Mouse (Mus musculus) heart, embryonic 12.5 days (tissue): Measurements from ENCODE around the gene Lrrc74a. TPM values are rescaled to one million over a fixed set of nuclear protein-coding genes. Genes with fewer than 3 reads are reported as not detected.
A peak's percentile ranks its signal among the peaks of the same experiment; 100 is the strongest.

Source experiments
- ATAC-seq: fragments of 200-750 bp; cut with Nextera tagmentation; 2 replicates; pipeline ENCODE4 v1.8.0; 2017; ENCODE audit warnings: moderate TSS enrichment, moderate library complexity; ENCODE audit not compliant: insufficient number of reproducible peaks, low FRiP score
- H3K27ac ChIP-seq: fragments of 300-500 bp; sonication (generic); 2 replicates; pipeline ENCODE4 v1.5.1; 2016; ENCODE audit warnings: mild to moderate bottlenecking, moderate library complexity; ENCODE audit not compliant: poor library complexity, severe bottlenecking
- H3K27me3 ChIP-seq: fragments of 300-500 bp; sonication (generic); replicated peaks from 2 replicates; pipeline ENCODE4 v1.6.1; 2016; ENCODE audit warnings: mild to moderate bottlenecking, moderate library complexity
- H3K36me3 ChIP-seq: fragments of 300-500 bp; sonication (generic); 2 replicates; pipeline ENCODE4 v1.6.1; 2016; ENCODE audit warnings: mild to moderate bottlenecking, moderate library complexity
- H3K4me1 ChIP-seq: fragments of 300-500 bp; sonication (generic); replicated peaks from 2 replicates; pipeline ENCODE4 v1.6.1; 2016; ENCODE audit warnings: mild to moderate bottlenecking
- H3K4me2 ChIP-seq: fragments of 300-500 bp; sonication (generic); 2 replicates; pipeline ENCODE4 v1.6.1; 2016; ENCODE audit warnings: mild to moderate bottlenecking, moderate library complexity
- H3K4me3 ChIP-seq: fragments of 300-500 bp; sonication (generic); 2 replicates; pipeline ENCODE4 v1.5.1; 2016; ENCODE audit warnings: mild to moderate bottlenecking
- H3K9ac ChIP-seq: fragments of 300-500 bp; sonication (generic); 2 replicates; pipeline ENCODE4 v1.6.1; 2016; ENCODE audit warnings: mild to moderate bottlenecking, moderate library complexity
- H3K9me3 ChIP-seq: fragments of 300-500 bp; sonication (generic); replicated peaks from 2 replicates; pipeline ENCODE4 v1.6.1; 2016; ENCODE audit warnings: mild to moderate bottlenecking, moderate library complexity
- WGBS: fragments of 180-500 bp; shearing (Covaris S2); methylation state at CpG from one replicate; pipeline ENCODE4 v1.1.7; 2016; 5-methylcytosine and 5-hydroxymethylcytosine counted together
- polyA plus RNA-seq: library from polyadenylated mRNA; unstranded; fragments of >200 nt; fragmentation: Nextera tagmentation; extraction: Ambion mirVana; gene quantifications from 2 replicates; pipeline ENCODE4 v1.2.1, GENCODE M21; 2016

The Lrrc74a gene
- polyA plus RNA-seq, 1 experiment from 2014 or later = not detected

DNA sequence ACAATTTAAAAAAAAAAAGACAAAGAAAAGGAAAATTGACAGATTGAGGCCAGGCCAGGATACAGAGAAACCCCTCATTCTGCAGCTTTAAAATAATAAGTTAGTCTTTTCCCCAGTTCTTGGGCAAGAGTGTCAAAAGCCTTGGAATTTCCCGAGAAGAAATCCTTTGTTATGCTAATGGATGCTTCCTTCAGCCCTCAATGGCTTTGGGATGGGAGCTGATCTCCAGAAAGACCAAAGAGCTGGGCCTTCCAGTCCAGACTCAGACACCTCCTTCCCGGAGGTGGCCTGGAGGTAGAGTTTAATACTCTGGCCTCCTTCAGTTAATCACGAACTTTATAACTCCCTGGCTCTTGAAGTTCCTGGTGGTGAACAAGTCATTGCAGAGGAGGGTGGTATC, 36.8 kb downstream of the Lrrc74a start:
- Histone ChIP-seq H3K27ac (no peak overlapping the region), H3K9me3 (0 out of 2 replicates have a peak, but pooled peaks cover 3% of the 10 kb centered on the region), H3K9ac (no peak overlapping the region), H3K4me1 (peaks cover 21% of the 10 kb centered on the region), H3K27me3 (no peaks in the 10 kb centered on the region), H3K4me2 (no peak overlapping the region), H3K36me3 (no peaks in the 10 kb centered on the region), H3K4me3 (no peak overlapping the region)
- ATAC-seq = no peak
- WGBS = 27% methylated on average over 3 of the region's 3 CpGs

DNA sequence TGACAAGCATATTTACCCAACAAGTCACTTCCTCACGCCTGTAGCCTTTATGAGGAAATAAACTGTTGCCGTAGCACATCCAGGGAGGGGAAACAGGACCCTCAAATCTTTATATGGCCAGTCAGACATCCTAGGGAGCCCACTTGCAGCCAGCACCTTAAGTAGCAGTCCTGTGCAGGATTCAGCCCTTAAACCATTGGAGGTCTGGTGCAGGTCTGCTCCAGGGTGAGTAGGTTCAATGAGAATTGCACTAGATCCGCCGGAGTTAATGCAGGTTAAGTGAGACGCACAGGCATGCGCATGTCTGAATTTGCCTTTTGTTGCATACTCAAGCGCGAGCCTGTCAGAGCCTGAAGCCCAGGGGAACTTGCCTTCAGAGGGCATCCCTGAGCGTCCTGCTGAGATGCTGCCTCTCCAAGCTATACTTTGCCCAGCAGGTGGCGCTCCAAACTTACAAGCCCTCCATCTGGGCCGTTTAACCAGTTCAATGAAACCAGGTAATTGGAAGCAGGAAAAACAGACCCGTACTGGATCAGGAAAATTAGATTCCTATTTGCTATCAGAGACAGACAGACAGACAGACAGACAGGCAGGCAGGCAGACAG, 37.8 kb downstream of the Lrrc74a start:
- no peaks in the 10 kb centered on the region for H3K36me3 ChIP-seq
- no peak overlapping the region for H3K4me3 ChIP-seq
- ATAC-seq = peak; percentile 56; the same call in 1 of the 2 replicates
- no peak overlapping the region for H3K27ac ChIP-seq
- H3K9ac ChIP-seq = no peak overlapping the region
- H3K27me3 ChIP-seq = no peaks in the 10 kb centered on the region
- peaks cover 24% of the 10 kb centered on the region for H3K4me1 ChIP-seq
- 0 out of 2 replicates have a peak, but pooled peaks cover 3% of the 10 kb centered on the region for H3K9me3 ChIP-seq
- no peak overlapping the region for H3K4me2 ChIP-seq
- WGBS = 10% methylated on average over 12 of the region's 12 CpGs

DNA sequence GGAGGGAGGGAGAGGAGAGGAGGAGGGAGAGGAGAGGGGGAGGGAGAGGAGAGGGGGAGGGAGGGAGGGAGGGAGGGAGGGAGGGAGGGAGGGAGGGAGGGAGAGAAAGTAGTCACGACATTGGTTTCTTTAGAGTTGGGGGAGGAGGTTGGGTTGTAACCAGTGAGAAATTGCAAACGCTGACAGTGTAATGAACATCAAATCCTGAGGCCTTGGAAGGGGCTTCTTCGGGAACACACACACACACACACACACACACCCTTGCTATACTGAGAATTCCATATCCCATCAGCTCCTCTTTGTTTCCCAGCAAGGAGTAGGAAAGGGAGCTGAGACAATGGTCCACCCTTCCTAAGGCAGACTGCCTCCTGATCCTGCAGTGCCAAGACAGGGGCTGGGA, 38.4 kb downstream of the Lrrc74a start:
- Histone ChIP-seq H3K27me3 (no peaks in the 10 kb centered on the region), H3K36me3 (no peaks in the 10 kb centered on the region), H3K4me3 (no peak overlapping the region), H3K9ac (no peak overlapping the region), H3K9me3 (0 out of 2 replicates have a peak, but pooled peaks cover 3% of the 10 kb centered on the region), H3K4me1 (peaks cover 24% of the 10 kb centered on the region), H3K27ac (no peak overlapping the region), H3K4me2 (no peak overlapping the region)
- ATAC-seq = no peak
- 50% methylated on average over 3 of the region's 3 CpGs for WGBS

DNA sequence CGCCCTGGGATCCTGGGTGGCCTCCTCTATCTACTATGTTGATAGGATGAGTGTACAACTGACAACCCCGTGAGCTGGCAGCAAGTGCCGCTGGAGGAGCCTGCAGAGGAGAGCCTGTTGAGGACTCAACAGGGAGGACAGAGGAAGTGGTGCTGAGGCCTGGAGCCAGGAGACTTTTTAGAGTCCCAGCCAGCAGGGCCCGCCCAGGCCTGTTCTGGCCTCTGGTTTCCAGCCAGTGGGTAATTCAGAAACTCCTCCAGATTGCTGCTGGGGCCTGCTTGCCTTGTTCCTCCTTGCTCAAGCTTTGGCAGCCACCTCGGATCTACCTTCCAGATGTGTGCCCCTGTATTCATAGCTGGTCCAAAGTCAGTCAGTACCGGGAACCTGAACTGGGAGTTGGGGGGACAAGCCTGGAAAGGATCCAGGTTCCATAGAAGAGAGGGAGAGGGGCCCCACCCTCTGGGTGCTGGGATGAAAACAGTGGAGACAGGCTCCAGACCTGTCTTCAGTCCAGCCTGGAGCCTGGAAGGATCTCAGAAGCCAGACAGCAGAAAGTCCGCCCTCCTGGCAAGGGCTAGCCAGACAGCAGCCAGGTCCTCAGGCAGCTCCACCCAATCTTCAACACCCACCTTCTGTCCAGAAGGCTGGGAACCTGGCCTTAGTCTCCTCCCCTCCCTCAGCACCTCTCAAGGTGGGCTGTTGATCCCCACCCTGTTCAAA, 41.6 kb downstream of the Lrrc74a start:
- Histone ChIP-seq H3K27me3 (no peaks in the 10 kb centered on the region), H3K4me1 (peaks cover 12% of the 10 kb centered on the region), H3K36me3 (no peaks in the 10 kb centered on the region), H3K4me3 (no peak overlapping the region), H3K9ac (peak overlapping the region; percentile 37; the same call in 1 of the 2 replicates), H3K9me3 (0 out of 2 replicates have a peak, but pooled peaks cover 3% of the 10 kb centered on the region), H3K4me2 (no peak overlapping the region), H3K27ac (peak overlapping the region; percentile 30; the same call in 1 of the 2 replicates)
- WGBS = 45% methylated on average over 7 of the region's 7 CpGs
- no peak for ATAC-seq

DNA sequence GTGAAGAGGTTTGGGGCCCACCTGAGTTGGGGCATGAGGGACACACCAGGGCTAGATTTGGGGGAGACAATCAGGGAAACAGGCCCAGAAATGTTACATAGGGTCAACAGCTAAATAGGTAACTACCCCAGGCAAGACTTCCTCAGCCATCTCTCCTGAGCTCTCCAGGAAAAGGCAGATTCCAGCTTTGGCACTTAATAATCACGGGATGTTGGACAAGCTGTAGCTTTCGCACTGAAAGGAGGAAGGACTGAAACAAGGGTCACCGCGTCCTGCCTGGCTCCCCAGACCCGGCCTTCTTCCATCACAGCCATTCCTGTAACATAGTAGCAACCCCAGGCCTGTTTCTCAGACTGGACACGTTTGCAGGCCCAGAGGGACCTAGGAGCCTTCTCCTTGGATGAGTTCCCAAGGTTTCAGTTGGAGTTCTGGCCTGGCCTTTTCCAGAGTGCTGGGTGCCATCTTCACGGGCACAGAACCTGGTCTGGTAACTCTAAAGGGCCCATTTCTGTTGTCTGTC, 42.2 kb downstream of the Lrrc74a start:
- Histone ChIP-seq H3K9me3 (0 out of 2 replicates have a peak, but pooled peaks cover 3% of the 10 kb centered on the region), H3K4me3 (no peak overlapping the region), H3K27me3 (no peaks in the 10 kb centered on the region), H3K4me1 (peaks cover 12% of the 10 kb centered on the region), H3K36me3 (no peaks in the 10 kb centered on the region), H3K4me2 (no peak overlapping the region), H3K27ac (no peak overlapping the region), H3K9ac (no peak overlapping the region)
- WGBS = 78% methylated on average over 7 of the region's 7 CpGs
- no peak for ATAC-seq

DNA sequence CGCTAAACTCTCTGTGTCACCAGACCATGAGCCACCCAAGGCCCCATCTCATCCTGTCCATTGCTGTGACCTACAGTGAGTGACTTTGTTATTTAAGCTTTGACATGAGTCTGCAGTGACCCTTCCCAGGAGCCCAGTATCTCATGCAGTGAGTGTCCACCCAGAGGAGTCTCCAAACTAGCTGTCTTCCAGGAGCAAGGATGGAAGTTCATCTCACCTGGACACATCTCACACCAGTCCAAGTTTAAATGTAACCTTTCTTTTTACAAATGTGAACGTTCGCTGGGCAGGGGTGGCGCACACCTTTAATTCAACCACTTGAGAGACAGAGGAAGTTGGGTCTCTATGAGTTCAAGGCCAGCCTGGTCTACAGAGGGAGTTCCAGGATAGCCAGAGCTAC, 44.4 kb downstream of the Lrrc74a start:
- ATAC-seq = no peak
- H3K36me3 ChIP-seq = no peaks in the 10 kb centered on the region
- WGBS = 80% methylated on average over 4 of the region's 4 CpGs
- H3K9ac ChIP-seq = no peak overlapping the region
- peaks cover 14% of the 10 kb centered on the region for H3K4me1 ChIP-seq
- H3K4me3 ChIP-seq = no peak overlapping the region
- 0 out of 2 replicates have a peak, but pooled peaks cover 3% of the 10 kb centered on the region for H3K9me3 ChIP-seq
- no peaks in the 10 kb centered on the region for H3K27me3 ChIP-seq
- H3K4me2 ChIP-seq = no peak overlapping the region
- H3K27ac ChIP-seq = no peak overlapping the region

DNA sequence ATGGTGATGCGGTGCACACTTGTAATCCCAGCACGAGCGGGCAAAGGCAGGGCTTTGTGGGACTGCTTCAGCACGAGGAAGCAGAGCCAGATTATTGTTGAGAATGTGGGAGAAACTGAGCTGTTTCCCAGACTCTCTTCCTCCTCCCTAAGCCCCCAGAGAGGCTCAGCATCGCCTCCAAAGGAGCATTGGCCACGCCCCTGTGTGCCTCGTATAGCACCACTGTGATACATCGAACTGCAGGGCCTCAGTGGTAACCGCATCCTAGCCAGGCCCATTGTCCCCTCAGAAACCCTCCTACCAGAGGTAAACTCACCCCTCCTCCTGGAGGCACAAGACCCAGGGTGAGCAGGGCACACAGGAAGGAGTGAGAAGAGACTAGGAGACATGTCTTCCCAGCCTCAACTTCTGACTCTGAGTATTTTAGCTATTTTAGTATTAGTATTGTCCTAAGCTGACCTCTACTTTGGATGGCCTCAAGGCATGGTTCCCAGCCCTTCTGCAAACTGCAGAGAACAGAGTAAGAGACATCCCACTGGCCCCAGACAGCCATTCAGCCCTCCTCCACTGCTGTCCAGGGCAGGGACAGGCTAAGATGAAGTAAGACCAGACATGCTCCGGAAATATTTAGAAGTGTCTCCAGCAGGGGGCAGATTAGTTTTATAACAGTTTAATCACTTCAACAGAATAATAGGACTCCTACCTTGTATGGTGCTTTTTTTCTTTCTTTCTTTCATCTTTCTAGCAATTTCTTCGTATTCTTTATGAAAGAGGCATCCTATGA, 45.2 kb downstream of the Lrrc74a start:
- no peaks in the 10 kb centered on the region for H3K36me3 ChIP-seq
- H3K4me3 ChIP-seq = no peak overlapping the region
- H3K4me1 ChIP-seq = peaks cover 14% of the 10 kb centered on the region
- no peak overlapping the region for H3K4me2 ChIP-seq
- WGBS = 58% methylated on average over 11 of the region's 11 CpGs
- H3K9ac ChIP-seq = no peak overlapping the region
- H3K9me3 ChIP-seq = 0 out of 2 replicates have a peak, but pooled peaks cover 3% of the 10 kb centered on the region
- H3K27ac ChIP-seq = no peak overlapping the region
- no peak for ATAC-seq
- no peaks in the 10 kb centered on the region for H3K27me3 ChIP-seq

DNA sequence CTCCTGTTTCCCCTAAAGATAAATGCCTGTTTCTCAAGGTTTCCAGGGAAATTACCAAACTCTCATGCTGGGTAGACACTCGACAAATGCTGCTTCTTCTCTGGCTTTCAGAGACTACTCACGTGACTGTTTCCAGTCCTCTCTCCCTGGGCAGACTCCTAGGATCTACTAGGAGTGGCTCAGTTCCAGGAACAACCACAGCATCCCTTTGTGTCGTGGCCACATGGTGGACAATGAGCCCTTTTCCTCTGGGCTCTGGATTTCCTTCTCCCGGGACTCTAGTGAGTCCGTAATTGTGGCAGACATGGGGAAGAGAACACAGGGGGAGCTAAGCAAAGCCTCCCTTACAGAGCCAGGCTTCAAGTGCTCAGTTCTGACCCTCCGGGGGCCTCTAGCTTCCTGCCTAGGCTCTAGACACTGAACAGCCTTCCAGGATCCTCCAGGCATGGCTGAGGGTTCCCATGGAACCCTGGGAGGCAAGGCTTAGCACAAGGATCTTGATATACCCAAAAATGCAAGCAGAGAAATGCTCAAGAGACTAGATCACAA, 47.6 kb downstream of the Lrrc74a start:
- 33% methylated on average over 6 of the region's 6 CpGs for WGBS
- Histone ChIP-seq H3K4me3 (no peak overlapping the region), H3K27me3 (no peaks in the 10 kb centered on the region), H3K4me2 (no peak overlapping the region), H3K36me3 (no peaks in the 10 kb centered on the region), H3K9ac (no peak overlapping the region), H3K27ac (no peak overlapping the region), H3K9me3 (no peaks in the 10 kb centered on the region), H3K4me1 (peaks cover 10% of the 10 kb centered on the region)
- peak; percentile 58; the same call in 1 of the 2 replicates for ATAC-seq

DNA sequence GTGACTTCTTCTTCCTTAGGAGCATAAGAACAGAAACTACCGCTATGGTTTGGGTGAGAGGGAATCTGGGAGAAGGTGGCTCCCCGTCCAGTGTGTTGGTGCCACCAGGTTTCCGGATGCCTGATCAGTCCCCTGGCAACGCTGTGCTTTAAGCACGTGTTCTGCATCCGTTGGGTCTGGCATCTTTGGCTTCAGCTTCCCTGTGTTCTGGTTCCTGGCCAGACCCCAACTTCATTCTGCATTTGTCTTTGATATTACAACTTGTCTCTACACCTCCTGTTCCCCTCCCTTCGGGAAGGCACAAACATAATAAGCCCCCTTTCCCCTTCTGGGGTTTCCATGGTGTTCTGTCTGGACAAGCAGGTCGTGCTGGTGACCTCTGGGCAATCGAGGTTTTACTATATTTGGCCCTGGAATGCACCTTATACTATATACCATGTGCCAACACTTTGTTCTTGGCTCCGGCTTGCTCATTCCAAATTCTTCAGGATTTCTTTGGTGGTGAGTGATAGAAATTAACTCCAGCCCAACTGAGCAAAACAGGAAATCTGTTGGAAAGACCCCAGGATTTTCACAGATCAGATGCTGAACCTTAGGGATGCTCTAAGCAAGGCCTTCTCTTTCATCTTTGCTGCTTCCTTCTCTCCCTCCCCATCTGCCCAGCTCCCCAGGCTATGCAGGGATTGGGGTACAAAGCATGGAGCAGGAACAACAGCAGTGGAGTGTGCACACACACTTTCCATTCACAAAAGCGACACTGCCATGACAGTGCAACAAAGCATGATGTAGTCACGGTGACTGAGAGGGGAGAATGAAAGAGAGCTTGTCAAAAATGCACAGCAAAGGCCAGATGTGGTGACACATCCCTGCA, 52.2 kb downstream of the Lrrc74a start:
- no peak overlapping the region for H3K27ac ChIP-seq
- WGBS = 56% methylated on average over 12 of the region's 12 CpGs
- no peak overlapping the region for H3K4me3 ChIP-seq
- H3K9ac ChIP-seq = no peak overlapping the region
- peaks cover 34% of the 10 kb centered on the region for H3K4me1 ChIP-seq
- no peak for ATAC-seq
- no peaks in the 10 kb centered on the region for H3K27me3 ChIP-seq
- no peaks in the 10 kb centered on the region for H3K36me3 ChIP-seq
- no peak overlapping the region for H3K4me2 ChIP-seq
- H3K9me3 ChIP-seq = no peaks in the 10 kb centered on the region

DNA sequence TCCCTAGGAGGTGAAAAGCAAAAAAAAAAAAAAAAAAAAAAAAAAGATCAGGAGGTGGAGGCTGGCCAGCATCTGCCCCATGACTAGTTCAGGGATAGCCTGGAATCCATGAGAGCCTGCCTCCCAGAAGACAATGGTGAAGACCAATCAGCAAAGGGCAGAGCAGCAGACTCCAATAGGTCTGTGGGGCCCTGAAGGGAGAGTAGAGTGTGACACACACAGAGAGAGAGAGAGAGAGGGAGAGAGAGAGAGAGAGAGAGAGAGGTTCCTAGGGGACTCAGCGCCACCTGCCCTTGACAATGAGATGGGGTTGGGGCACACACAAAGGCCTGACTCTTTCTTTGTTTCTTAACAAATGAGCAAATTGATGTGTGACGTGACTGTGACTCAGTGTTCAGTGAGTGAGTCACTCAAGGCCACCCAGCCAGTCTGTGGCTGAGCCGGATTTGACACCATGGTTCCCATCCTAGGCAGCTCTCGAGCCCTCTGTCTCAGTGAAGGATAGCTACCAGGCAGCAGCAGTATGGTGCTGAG, 52.9 kb downstream of the Lrrc74a start:
- Histone ChIP-seq H3K9me3 (no peaks in the 10 kb centered on the region), H3K36me3 (no peaks in the 10 kb centered on the region), H3K9ac (no peak overlapping the region), H3K4me2 (no peak overlapping the region), H3K27me3 (no peaks in the 10 kb centered on the region), H3K27ac (peak overlapping the region; percentile 21; the same call in 1 of the 2 replicates), H3K4me1 (peaks cover 33% of the 10 kb centered on the region), H3K4me3 (no peak overlapping the region)
- no peak for ATAC-seq
- 67% methylated on average over 4 of the region's 4 CpGs for WGBS
